Mouse (Mus musculus): ENCODE data around the gene Golga1. TPM values are rescaled to one million over a fixed set of nuclear protein-coding genes. Genes with fewer than 3 reads are reported as not detected.
A peak's percentile ranks its signal among the peaks of the same experiment; 100 is the strongest.

Gene Golga1
- total RNA-seq, 2 experiments from 2014 or later: 13.8 to 15.7 TPM

DNA sequence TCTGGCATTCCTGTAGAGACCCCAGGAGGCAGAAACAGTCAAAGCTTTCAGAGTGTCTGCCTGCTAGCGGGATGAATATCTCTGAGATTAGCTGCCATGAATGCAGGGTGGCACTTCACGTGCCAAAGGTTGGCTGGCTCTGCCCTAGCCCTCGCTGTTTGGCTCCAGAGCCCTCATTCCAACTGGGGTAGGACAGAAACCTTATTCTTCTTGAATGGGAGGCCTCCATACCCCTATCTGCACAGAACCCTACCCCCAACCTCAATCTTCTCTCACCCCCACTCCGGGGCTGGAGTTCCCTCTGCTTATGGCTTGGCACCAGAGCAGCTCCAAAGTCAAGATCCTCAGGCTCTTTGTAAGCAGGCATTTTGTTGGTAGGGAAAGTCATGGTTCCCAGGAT, 87.5 kb downstream of the Golga1 start:
- ATAC-seq (replicated peaks; ENCODE audit: poor library complexity, severe bottlenecking): no peak

- no peak for ATAC-seq (replicated peaks; ENCODE audit: poor library complexity, severe bottlenecking)
These were observed 89.2 kb downstream of the Golga1 start for GRCm38 (mm10) chr2:38975941-38976805.

DNA sequence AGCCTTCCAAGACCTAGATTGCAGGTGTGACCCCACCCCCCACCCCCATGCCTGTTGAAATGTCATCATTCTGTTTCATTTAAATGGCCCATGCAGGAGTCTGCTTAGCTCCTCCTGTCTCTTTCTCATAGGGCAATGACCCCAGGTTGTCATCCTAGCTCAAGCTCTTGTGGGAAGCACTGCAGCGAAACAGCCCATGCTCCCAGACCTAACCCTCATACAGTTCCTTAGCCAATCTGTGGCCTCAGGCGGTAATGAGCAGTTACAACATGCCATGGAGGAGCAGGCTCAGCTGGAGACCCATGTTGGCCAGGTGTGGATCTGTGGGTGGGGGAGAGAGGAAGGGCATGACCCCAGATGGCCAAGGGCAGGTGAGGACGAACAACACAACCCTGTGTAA, 90.2 kb downstream of the Golga1 start:
- ATAC-seq (replicated peaks; ENCODE audit: poor library complexity, severe bottlenecking): no peak

DNA sequence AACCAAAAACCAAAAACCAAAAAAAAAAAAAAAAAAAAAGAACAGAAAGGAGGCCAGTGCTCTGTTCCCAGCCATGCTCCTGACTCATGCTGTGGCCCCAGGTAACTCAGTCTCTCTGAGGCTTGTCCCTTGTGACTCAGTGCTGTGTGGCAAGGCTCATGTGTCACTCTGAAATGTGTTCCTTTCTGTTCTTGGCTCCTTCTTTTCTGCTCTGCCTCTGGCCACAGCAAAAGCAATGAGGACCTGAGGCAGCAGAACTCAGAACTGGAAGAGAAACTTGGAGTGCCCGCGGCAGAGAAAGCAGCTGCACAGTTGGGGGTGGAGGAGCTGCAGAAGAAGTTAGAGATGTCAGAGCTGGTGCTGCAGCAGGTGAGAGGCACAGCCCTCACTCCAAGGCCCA, 91.2 kb downstream of the Golga1 start:
- ATAC-seq (replicated peaks; ENCODE audit: poor library complexity, severe bottlenecking): peak; percentile 44; the same call in 1 of the 2 replicates

DNA sequence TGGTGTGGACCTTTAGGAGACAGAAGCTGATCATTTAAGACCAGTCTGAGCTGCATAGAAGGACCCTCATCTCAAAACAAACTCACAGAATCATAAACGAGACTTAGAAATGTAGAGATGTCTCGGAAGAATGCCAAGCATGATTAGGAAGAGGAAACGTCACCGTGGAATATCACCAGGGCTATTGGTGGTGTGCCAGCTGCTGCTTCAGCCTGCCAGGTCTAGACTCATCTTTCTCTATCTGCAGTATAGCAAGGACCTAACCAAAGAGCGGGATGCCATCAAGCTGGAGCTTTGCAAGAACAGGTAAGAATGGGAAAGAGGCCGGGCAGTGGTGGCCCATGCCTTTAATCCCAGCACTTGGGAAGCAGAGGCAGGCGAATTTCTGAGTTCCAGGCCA, 91.6 kb downstream of the Golga1 start:
- ATAC-seq (replicated peaks; ENCODE audit: poor library complexity, severe bottlenecking): no peak

GRCm38 (mm10) chr2:38973223-38973622, 92.1 kb downstream of the Golga1 start:
- no peak; the same call in 1 of the 2 replicates for ATAC-seq (replicated peaks; ENCODE audit: poor library complexity, severe bottlenecking)

DNA sequence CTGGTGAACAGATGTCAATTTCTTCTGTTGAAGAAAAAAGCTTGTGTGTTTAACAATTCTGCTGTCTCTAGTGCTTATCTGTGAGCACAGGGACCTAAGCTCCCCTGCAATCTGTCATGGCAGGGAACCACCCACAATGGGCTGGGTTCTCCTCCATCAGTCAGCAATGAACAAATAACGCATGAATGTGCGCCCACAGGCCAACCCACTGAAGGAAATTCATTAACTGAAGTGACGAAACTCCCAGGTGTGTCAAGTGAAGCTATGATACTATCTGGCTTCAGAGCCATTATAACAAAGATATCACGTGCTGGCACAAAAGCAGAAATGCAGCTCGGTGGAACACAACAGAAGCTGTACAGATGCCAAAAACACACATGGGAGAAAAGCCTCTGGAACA, 95.3 kb downstream of the Golga1 start:
- ATAC-seq (replicated peaks; ENCODE audit: poor library complexity, severe bottlenecking): no peak

DNA sequence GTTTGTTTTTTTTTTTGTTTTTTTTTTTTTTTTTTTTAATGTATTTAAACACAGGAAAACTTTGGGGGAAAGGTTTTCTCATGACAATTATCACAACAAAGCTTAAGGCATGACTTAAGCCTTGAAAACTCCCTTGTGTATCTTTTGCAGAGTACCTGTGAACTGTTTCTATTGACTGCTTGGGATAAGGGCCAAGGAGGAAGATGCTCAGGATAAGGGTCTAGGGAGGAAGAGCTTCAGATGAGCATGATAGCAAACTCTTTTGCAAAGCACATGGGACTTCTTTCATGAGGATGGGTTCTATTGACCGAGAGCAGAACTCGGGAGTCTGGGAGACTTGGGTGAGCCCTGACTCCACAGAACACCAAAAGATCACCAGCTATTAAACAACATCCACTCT, 95.7 kb downstream of the Golga1 start:
- ATAC-seq (replicated peaks; ENCODE audit: poor library complexity, severe bottlenecking): no peak

Other genes with a start within 250 kb of the Golga1 start
- 0.11 TPM in 2 replicates for gene Nr6a1, start 137.9 kb downstream of the Golga1 start, total RNA-seq (2014; fragmentation: Nextera tagmentation)
- gene Nr6a1, start 137.9 kb downstream of the Golga1 start, total RNA-seq (2017): 0.30 and 1.3 TPM in 2 replicates
- gene Olfml2a, start 133.6 kb downstream of the Golga1 start, total RNA-seq (2014; fragmentation: Nextera tagmentation): not detected in 2 replicates
- gene Olfml2a, start 133.6 kb downstream of the Golga1 start, total RNA-seq (2017): not detected in 2 replicates
- 0.53 and 0.84 TPM in 2 replicates for gene Wdr38, start 68.1 kb downstream of the Golga1 start, total RNA-seq (2014; fragmentation: Nextera tagmentation)
- 0.09 and 0.15 TPM in 2 replicates for gene Wdr38, start 68.1 kb downstream of the Golga1 start, total RNA-seq (2017)
- 71.2 and 74.7 TPM in 2 replicates for gene Arpc5l, start 60.2 kb downstream of the Golga1 start, total RNA-seq (2014; fragmentation: Nextera tagmentation)
- gene Arpc5l, start 60.2 kb downstream of the Golga1 start, total RNA-seq (2017): 59.5 and 65.2 TPM in 2 replicates
- 1,205 and 1,260 TPM in 2 replicates for gene Rpl35, start 59.9 kb downstream of the Golga1 start, total RNA-seq (2014; fragmentation: Nextera tagmentation)
- gene Rpl35, start 59.9 kb downstream of the Golga1 start, total RNA-seq (2017): 1,673 and 1,927 TPM in 2 replicates
- gene Scai, start 125.2 kb upstream of the Golga1 start, total RNA-seq (2014; fragmentation: Nextera tagmentation): 6.5 and 13.0 TPM in 2 replicates
- gene Scai, start 125.2 kb upstream of the Golga1 start, total RNA-seq (2017): 4.4 and 7.2 TPM in 2 replicates
- 64.6 and 91.3 TPM in 2 replicates for gene Ppp6c, start 160.9 kb upstream of the Golga1 start, total RNA-seq (2014; fragmentation: Nextera tagmentation)
- gene Ppp6c, start 160.9 kb upstream of the Golga1 start, total RNA-seq (2017): 70.4 and 86.3 TPM in 2 replicates